Mouse (Mus musculus) hindlimb bud, embryonic 11.5 days (tissue): ENCODE results near the gene Lyrm1.

Experiments
- DNase-seq: peaks from one replicate; pipeline ENCODE4 v3.0.0-alpha.2; 2012; ENCODE audit warnings: low read depth, low spot score; ENCODE audit errors: extremely low spot score

Gene Lyrm1

GRCm38 (mm10) chr7:119895639-119896512 is at the start of gene Lyrm1, which contains the start of gene Dcun1d3:
TSS of gene Lyrm1 (plus strand) at chr7:119895861.
TSS of gene Dcun1d3 (minus strand) at chr7:119896298.
- DNase-seq, result peak; percentile 86

GRCm38 (mm10) chr7:119847396-119847795 is 48.3 kb upstream of the Lyrm1 start:
- no peak for DNase-seq

GRCm38 (mm10) chr7:119849096-119849495 is 46.6 kb upstream of the Lyrm1 start:
- DNase-seq, result peak; percentile 42

- no peak for DNase-seq
Measured at GRCm38 (mm10) chr7:119850737-119851136, 44.9 kb upstream of the Lyrm1 start.

GRCm38 (mm10) chr7:119852494-119852893 is 43.2 kb upstream of the Lyrm1 start:
- DNase-seq, result no peak

- DNase-seq, result no peak
Measured at GRCm38 (mm10) chr7:119853186-119853585, 42.5 kb upstream of the Lyrm1 start.

- DNase-seq, result no peak
Measured at GRCm38 (mm10) chr7:119854362-119854761, 41.3 kb upstream of the Lyrm1 start.

- DNase-seq, result no peak
Measured at GRCm38 (mm10) chr7:119855031-119855430, 40.6 kb upstream of the Lyrm1 start.

- DNase-seq, result no peak
Measured at GRCm38 (mm10) chr7:119859476-119859875, 36.2 kb upstream of the Lyrm1 start.

- DNase-seq, result no peak
Measured at GRCm38 (mm10) chr7:119860116-119860515, 35.5 kb upstream of the Lyrm1 start.

GRCm38 (mm10) chr7:119860554-119860953 is 35.1 kb upstream of the Lyrm1 start:
- no peak for DNase-seq

GRCm38 (mm10) chr7:119860971-119861334 is 34.7 kb upstream of the Lyrm1 start:
- DNase-seq, result no peak

GRCm38 (mm10) chr7:119861335-119862091 is 34.1 kb upstream of the Lyrm1 start:
- DNase-seq, result no peak

GRCm38 (mm10) chr7:119862167-119862566 is 33.5 kb upstream of the Lyrm1 start:
- DNase-seq, result no peak

GRCm38 (mm10) chr7:119864500-119864899 is 31.2 kb upstream of the Lyrm1 start:
- no peak for DNase-seq

GRCm38 (mm10) chr7:119866136-119866535 is 29.5 kb upstream of the Lyrm1 start:
- no peak for DNase-seq

- no peak for DNase-seq
Measured at GRCm38 (mm10) chr7:119872204-119872603, 23.5 kb upstream of the Lyrm1 start.

- DNase-seq, result no peak
Measured at GRCm38 (mm10) chr7:119873050-119873449, 22.6 kb upstream of the Lyrm1 start.

- no peak for DNase-seq
Measured at GRCm38 (mm10) chr7:119875776-119876440, 19.8 kb upstream of the Lyrm1 start.

GRCm38 (mm10) chr7:119879171-119879570 is 16.5 kb upstream of the Lyrm1 start:
- no peak for DNase-seq

- DNase-seq, result no peak
Measured at GRCm38 (mm10) chr7:119880345-119880744, 15.3 kb upstream of the Lyrm1 start.
